Mouse (Mus musculus): ENCODE measurements around the gene Trib2. TPM values are rescaled to one million over a fixed set of nuclear protein-coding genes. Genes with fewer than 3 reads are reported as not detected.

Gene Trib2
- total RNA-seq, 2 experiments from 2014 or later, result 73.8 to 79.8 TPM

GRCm38 (mm10) chr12:15798019-15798418, 18.7 kb downstream of the Trib2 start:
- no peak for DNase-seq (ENCODE audit: extremely low spot score in 1 of 2, low spot score in 2 of 2)
- intact Hi-C loops (cut with DNase I), result loop anchor here (5.0 kb wide), 1 partner anchor 191 kb away; no protein-coding TSS in a partner anchor

- intact Hi-C loops (cut with DNase I), result loop anchor here (5.0 kb wide), 1 partner anchor 189 kb away; no protein-coding TSS in a partner anchor
- no peak for DNase-seq (ENCODE audit: extremely low spot score in 1 of 2, low spot score in 2 of 2)
Measured at GRCm38 (mm10) chr12:15795886-15796285, 20.8 kb downstream of the Trib2 start.

DNA sequence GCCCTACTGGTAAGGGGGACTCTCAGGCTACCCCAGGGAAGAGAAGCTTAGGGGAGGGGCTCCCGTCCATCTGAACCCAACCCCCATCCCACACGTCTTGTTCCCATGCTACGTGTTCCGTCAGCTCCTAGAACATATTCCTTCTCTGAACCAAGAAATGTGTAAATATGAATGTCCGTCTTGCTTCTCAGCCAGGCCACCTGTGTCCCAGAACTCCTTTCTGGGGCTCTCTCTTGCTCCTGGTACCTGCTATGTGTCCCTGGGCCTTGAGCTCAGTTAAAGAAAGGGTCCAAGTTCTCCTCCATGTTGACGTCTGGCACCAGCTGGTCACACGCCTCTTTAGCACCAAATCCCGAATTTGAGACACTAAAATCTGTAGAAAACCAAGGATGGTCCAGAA, 23.4 kb downstream of the Trib2 start:
- intact Hi-C loops (cut with DNase I), result no loop called here
- DNase-seq (ENCODE audit: extremely low spot score in 1 of 2, low spot score in 2 of 2), result no peak

DNA sequence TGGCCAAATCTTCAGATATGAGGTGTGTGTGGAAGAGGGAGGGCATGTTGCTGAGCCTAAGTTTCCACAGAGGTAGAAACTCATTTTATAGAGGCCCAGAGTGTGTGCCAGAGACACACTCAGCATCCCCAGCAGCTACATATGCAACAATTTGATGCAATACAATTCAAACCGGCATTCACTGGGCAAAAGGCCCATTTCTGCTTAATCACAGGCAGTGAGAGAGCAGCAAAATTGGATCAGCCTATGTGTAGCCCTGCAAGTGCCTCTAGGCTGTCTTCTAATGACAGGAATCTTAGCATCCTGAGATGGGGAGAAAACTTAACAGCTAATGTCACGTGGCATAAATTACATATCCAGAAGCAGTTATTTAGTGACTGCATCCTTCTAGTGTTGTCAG, 26.5 kb downstream of the Trib2 start:
- intact Hi-C loops (cut with DNase I), result no loop called here
- no peak for DNase-seq (ENCODE audit: extremely low spot score in 1 of 2, low spot score in 2 of 2)

GRCm38 (mm10) chr12:15777047-15777446, 39.7 kb downstream of the Trib2 start:
- DNase-seq (ENCODE audit: extremely low spot score in 1 of 2, low spot score in 2 of 2), result no peak
- intact Hi-C loops (cut with DNase I), result no loop called here

DNA sequence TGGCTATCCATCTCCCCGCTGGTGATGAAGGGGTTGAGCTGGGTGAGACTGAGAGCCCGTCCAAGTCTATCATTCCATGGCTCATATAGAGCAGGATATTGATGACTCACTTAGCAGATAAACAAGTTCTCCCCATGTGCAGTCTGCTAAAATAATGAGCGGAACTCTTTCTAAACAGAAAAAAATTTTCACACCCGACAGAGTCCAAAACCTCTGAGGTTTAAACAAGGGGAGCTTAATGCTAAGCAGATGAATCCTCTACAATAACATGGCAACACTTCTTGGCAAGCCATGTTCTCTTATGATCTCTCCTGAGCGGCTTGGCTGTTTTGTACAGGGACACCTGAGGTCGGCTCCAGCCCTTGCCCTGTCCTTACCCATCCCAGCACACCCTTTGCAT, 45.0 kb downstream of the Trib2 start:
- intact Hi-C loops (cut with DNase I), result no loop called here
- no peak for DNase-seq (ENCODE audit: extremely low spot score in 1 of 2, low spot score in 2 of 2)

- DNase-seq (ENCODE audit: extremely low spot score in 1 of 2, low spot score in 2 of 2), result no peak
- intact Hi-C loops (cut with DNase I), result no loop called here
Measured at GRCm38 (mm10) chr12:15768536-15768935, 48.2 kb downstream of the Trib2 start.

DNA sequence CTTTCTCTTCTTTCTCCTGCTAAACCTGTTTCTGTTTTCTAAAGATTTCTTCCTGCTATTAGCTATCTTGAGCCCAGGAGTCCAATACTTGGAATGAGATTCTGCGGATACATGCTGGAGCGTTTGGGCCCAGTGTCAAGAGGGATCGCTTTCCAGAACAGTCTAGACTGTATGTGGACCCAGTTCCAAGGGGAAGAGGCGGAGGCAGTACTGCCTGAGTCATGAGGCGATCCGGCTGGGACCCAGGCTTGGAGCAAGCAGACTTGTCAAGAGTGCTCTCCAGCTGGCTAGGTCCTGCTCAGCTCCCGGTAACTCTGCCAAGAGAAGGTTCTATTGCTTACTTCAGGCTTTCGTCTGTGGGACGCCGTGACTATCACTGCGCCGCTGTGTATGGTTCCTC, 50.7 kb downstream of the Trib2 start:
- DNase-seq (ENCODE audit: extremely low spot score in 1 of 2, low spot score in 2 of 2), result peak; percentile 34 to 54
- intact Hi-C loops (cut with DNase I), result no loop called here

GRCm38 (mm10) chr12:15765238-15765637, 51.5 kb downstream of the Trib2 start:
- no peak for DNase-seq (ENCODE audit: extremely low spot score in 1 of 2, low spot score in 2 of 2)
- intact Hi-C loops (cut with DNase I), result no loop called here

DNA sequence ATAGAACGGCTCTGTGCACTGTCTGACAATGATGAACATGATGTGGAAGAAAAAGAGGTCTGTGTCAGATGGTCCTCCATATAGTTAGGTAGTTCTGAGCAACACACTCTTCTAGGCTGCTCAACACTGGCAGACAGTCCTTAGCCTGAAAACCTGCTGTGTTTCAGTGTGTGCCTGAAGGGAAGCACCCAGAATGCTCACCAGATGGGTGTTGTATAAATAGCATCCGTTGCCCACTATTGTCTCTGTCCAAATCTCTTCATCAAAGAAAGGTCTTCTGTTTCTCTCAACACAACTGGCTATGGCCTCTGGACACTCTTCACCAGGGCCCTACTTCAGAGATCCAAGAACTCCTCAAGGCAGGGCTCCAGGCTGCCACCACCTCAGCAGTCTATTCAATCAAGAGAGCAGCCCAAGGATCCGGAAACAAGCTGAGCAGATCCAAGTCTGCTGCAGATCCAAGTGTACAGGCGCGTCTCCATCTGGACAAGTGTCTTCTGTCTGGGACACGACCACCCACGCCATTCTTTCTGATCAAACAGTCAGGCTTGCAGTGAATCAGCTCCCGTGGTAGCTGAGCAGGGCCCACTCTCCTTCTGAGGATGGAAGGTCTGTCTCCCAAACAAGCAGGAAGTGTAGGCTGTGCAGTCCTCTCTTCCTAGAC, 55.1 kb downstream of the Trib2 start:
- intact Hi-C loops (cut with DNase I), result no loop called here

DNA sequence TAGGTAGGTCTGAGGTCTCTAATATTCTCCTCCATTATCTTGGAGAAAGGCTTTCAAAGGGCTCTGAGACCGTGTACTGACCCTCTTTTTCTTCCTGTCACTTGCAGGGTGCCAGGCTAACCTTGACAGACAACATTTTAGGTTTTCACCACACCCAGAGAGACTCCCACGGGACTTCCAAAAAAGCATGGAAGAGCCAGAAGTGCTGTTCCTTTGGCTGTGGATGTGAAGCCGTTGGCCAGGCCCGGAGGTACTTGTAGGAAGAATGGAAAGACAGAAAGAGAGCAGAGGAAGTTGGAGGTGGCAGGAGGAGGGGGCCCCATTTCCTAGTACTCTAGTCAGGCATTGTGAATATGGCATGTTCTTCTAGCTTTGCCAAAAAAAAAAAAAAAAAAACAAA, 56.0 kb downstream of the Trib2 start:
- DNase-seq (ENCODE audit: extremely low spot score in 1 of 2, low spot score in 2 of 2), result no peak

More for the DNA sequence above, 55.1 kb downstream of the Trib2 start:
- DNase-seq (ENCODE audit: extremely low spot score in 1 of 2, low spot score in 2 of 2), result peak; percentile 45 to 71

DNA sequence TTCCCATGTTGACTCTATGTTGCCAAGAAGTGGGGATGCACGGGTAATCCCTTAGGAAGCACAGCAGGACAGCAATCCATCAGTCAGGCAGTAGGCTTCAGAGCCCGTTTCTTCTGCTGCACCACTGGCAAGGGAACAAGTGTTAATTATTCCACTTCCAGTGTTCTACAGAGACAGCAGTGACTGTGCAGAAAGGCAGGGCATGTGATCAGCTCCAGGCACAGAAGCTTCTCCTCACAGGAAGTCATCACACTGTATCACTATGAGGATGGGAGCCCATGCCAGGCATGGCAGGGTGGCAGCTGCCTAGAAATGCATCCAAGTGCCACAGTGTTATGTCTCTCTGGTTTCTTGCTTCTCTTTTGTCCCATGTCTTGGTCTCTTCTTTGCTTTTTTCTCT, 57.9 kb downstream of the Trib2 start:
- intact Hi-C loops (cut with DNase I), result no loop called here
- DNase-seq (ENCODE audit: extremely low spot score in 1 of 2, low spot score in 2 of 2), result peak; percentile 37 to 59

More for the DNA sequence above, 56.0 kb downstream of the Trib2 start:
- intact Hi-C loops (cut with DNase I), result no loop called here

DNA sequence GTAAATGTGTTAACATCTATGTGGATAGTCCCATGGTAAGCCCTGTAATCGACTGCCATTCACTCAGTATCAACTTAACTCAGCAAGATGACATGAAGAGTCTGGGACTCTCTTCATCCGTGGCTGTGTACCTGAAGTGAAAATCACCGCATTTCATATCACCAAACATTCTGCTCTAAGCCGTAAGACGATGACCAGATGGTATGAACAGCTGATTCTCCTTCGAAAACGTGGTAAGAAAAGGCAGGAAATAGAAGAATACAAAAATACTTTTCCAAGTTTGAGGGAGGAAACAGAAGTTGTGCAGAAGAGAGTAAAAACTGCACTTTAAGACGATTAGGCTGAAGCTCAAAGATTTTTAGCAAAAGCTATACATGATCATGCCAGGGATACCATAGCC, 59.4 kb downstream of the Trib2 start:
- intact Hi-C loops (cut with DNase I), result no loop called here
- no peak for DNase-seq (ENCODE audit: extremely low spot score in 1 of 2, low spot score in 2 of 2)

GRCm38 (mm10) chr12:15755030-15755690, 61.6 kb downstream of the Trib2 start:
- no peak for DNase-seq (ENCODE audit: extremely low spot score in 1 of 2, low spot score in 2 of 2)
- intact Hi-C loops (cut with DNase I), result no loop called here

DNA sequence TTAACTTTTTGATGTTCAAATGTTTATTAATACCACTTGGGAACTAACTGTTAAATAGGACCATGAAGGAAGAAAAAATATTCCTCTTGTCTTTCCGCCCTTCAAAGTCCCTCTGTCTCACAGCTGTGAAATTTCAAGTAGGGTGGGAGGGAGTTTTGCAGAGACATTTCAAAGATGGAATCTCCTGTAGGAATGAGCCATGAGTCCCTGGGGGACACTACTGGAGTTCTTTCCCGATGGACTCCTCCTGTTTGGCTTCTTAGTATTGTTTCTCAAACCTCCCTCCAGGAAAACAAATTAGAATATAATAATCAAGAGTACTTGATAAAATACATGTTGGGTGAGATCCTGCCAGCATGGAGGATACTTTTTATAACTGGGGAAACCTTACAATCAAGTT, 62.1 kb downstream of the Trib2 start:
- DNase-seq (ENCODE audit: extremely low spot score in 1 of 2, low spot score in 2 of 2), result no peak
- intact Hi-C loops (cut with DNase I), result no loop called here

DNA sequence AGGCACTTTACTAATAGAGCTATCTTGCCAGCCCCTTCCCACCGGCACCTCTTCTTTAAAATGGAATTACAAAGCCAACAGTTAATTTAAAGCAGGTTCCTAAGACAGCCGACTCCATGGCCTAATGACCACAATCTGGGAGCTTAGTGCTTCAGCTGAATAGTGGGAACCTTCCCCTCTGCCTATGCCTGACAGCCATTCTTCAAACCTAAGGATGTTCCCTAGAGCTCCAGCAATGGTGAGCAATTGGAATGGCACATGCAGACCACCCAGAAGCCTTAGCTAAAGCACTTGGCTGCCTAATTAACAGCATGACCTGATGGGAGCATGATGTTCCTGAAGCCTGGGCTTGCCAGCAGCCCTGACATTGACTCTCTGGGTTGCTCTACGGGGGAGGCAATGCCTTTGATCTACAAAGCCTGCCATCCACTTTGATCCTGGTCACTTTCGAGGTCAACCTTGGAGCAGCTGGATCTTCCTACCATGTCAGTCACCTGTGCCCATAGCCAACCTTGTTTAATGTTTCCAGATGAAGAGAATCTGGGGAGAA, 67.0 kb downstream of the Trib2 start:
- intact Hi-C loops (cut with DNase I), result no loop called here
- no peak for DNase-seq (ENCODE audit: extremely low spot score in 1 of 2, low spot score in 2 of 2)

GRCm38 (mm10) chr12:15745752-15746151, 71.0 kb downstream of the Trib2 start:
- DNase-seq (ENCODE audit: extremely low spot score in 1 of 2, low spot score in 2 of 2), result no peak
- intact Hi-C loops (cut with DNase I), result no loop called here

All from left cerebral cortex, postnatal 10 days (tissue).